Comparison of ENCODE assay signal across 7 mouse cellular contexts in the genomic region with DNA sequence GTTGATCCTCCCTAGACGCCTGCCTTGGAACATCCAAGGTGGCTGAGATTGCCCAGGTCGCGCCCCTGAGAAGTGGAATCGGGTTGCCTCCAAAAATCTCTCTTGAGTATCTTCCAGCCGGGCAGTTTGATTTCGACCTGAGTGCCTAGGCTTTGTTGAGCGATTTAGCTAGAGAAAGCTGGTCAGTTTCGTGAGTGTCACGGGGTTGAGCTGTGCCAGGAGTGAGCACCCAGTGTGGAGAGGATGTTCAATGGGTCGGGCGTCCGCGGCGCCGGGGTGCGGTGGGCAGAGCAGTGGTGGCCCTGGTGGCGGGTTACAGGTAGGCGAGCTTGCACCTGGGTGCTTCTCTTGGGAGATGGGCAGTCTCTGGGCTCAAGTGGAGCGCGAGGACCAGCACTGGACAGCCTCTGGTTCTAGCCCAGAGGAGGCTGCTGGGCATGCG. TPM values are rescaled to one million over a fixed set of nuclear protein-coding genes. Genes with fewer than 3 reads are reported as not detected.
A peak's percentile ranks its signal among the peaks of the same experiment; 100 is the strongest.
DNase-seq lines count a peak whose midpoint lies in the region; ATAC-seq and TF ChIP-seq lines count a peak whose summit lies in the region.

No protein-coding gene starts in this region.

- DNase-seq in lung, adult 2 months: no peak
- DNase-seq in lung, postnatal 25 days (ENCODE audit: low spot score): no peak
- DNase-seq in cerebellum, postnatal 25 days: peak; percentile 68 to 71
- peak; percentile 34 to 36 for DNase-seq in frontal cortex, postnatal 25 days (ENCODE audit: low spot score in 2 of 2)
- peak; percentile 54 to 70 for DNase-seq in layer of hippocampus, postnatal 10 days (ENCODE audit: low spot score in 2 of 2)
- DNase-seq in thymus, postnatal 10 days (ENCODE audit: low spot score in 2 of 2): no peak

- TF ChIP-seq POLR2A in lung, adult 2 months (IDR thresholded peaks at IDR 0.05; ENCODE audit: borderline replicate concordance, extremely low read depth, low read depth, low read length): no peak

- no peaks in the 10 kb centered on the region for H3K4me1 ChIP-seq in lung, adult 2 months (ENCODE audit: control insufficient read depth, insufficient read depth, low read length)

- under 1% methylated on average over 21 of the region's 21 CpGs for WGBS in lung, adult 2 months

- peak; percentile 33 for ATAC-seq in megakaryocyte, adult 5-6 weeks (ENCODE audit: poor library complexity, severe bottlenecking)

- TF ChIP-seq CTCF in lung, adult 2 months (IDR thresholded peaks at IDR 0.05; ENCODE audit: insufficient read depth, low read length): no peak

- H3K4me3 ChIP-seq in lung, adult 2 months (replicated peaks; ENCODE audit: extremely low read depth, low read depth, low read length): peak overlapping the region; percentile 89

RNA-seq across cellular contexts. Expression of a gene that starts 1.9 kb away (rescaled TPM):
- polyA plus RNA-seq in lung, adult 2 months (2012; rRNA removed): 22.5 and 30.7 TPM in 2 replicates
- 100 to 1,000 TPM; 194 to 218 TPM for total RNA-seq in layer of hippocampus, postnatal 10 days (2021)
- total RNA-seq in megakaryocyte, adult 5-6 weeks (2015): 0.09 TPM in 1 of 2 replicates, not detected in the other
- total RNA-seq in megakaryocyte, adult 5-6 weeks (2017): 0.04 and 0.15 TPM in 2 replicates

Comparison
In these comparisons a context has a peak if more than half of its experiments do, and no peak if none do; other contexts are left out.
1. DNase-seq: peak in cerebellum, postnatal 25 days (2 of 2), frontal cortex, postnatal 25 days (2 of 2) and layer of hippocampus, postnatal 10 days (2 of 2); none in lung, adult 2 months (single experiment), lung, postnatal 25 days (single experiment) and thymus, postnatal 10 days (0 of 2).
2. RNA of a gene that starts 1.9 kb away (total RNA-seq): 194 to 218 TPM in layer of hippocampus, postnatal 10 days; 0.04 to 0.15 TPM in megakaryocyte, adult 5-6 weeks; every median in the first group is over 100 times any median in the second.